Mouse (Mus musculus) forebrain, embryonic 11.5 days (tissue): ENCODE data around the gene E2f7. TPM values are rescaled to one million over a fixed set of nuclear protein-coding genes. Genes with fewer than 3 reads are reported as not detected.
A peak's percentile ranks its signal among the peaks of the same experiment; 100 is the strongest.

Experiments
- ATAC-seq: fragments of 200-750 bp; cut with Nextera tagmentation; replicated peaks from 2 replicates; pipeline ENCODE4 v1.8.0; 2017; ENCODE audit warnings: moderate TSS enrichment; ENCODE audit not compliant: low FRiP score
- DNase-seq: peaks from one replicate; pipeline ENCODE4 v3.0.0-alpha.2; 2017; ENCODE audit warnings: low spot score
- H3K27ac ChIP-seq: fragments of 300-500 bp; sonication (generic); 2 replicates; pipeline ENCODE4 v1.5.1; 2014; ENCODE audit warnings: low read depth, low read length
- H3K27me3 ChIP-seq: fragments of 300-500 bp; sonication (generic); 2 replicates; pipeline ENCODE4 v1.6.1; 2014; ENCODE audit warnings: mild to moderate bottlenecking, low read length, mixed read lengths; ENCODE audit not compliant: control insufficient read depth, insufficient read depth
- H3K36me3 ChIP-seq: fragments of 300-500 bp; sonication (generic); 2 replicates; pipeline ENCODE4 v1.6.1; 2014; ENCODE audit warnings: mild to moderate bottlenecking, low read length, moderate library complexity, mixed read lengths; ENCODE audit not compliant: control insufficient read depth, insufficient read depth
- H3K4me1 ChIP-seq: fragments of 300-500 bp; sonication (generic); replicated peaks from 2 replicates; pipeline ENCODE4 v1.6.1; 2014; ENCODE audit warnings: low read length, mixed read lengths; ENCODE audit not compliant: control insufficient read depth, insufficient read depth
- H3K4me2 ChIP-seq: fragments of 300-500 bp; sonication (generic); 2 replicates; pipeline ENCODE4 v1.6.1; 2014; ENCODE audit warnings: low read depth, mild to moderate bottlenecking, low read length, moderate library complexity, mixed read lengths; ENCODE audit not compliant: severe bottlenecking
- H3K4me3 ChIP-seq: fragments of 300-500 bp; sonication (generic); 2 replicates; pipeline ENCODE4 v1.5.1; 2014; ENCODE audit warnings: low read depth, low read length
- H3K9ac ChIP-seq: fragments of 300-500 bp; sonication (generic); 2 replicates; pipeline ENCODE4 v1.6.1; 2014; ENCODE audit warnings: low read length
- H3K9me3 ChIP-seq: fragments of 300-500 bp; sonication (generic); 2 replicates; pipeline ENCODE4 v1.6.1; 2016; ENCODE audit warnings: low read length, mixed read lengths; ENCODE audit not compliant: control insufficient read depth
- WGBS: fragments of 180-500 bp; shearing (Covaris S2); extraction: QIAGEN DNeasy Blood & Tissue Kit; methylation state at CpG from one replicate; pipeline ENCODE4 v1.1.7; 2014; 5-methylcytosine and 5-hydroxymethylcytosine counted together
- polyA plus RNA-seq: library from polyadenylated mRNA; unstranded; fragments of >200 nt; fragmentation: Nextera tagmentation; extraction: Ambion mirVana; gene quantifications from 2 replicates; pipeline ENCODE4 v1.2.1, GENCODE M21; 2014

E2f7 gene
- 46.5 and 46.9 TPM in 2 replicates for polyA plus RNA-seq

DNA sequence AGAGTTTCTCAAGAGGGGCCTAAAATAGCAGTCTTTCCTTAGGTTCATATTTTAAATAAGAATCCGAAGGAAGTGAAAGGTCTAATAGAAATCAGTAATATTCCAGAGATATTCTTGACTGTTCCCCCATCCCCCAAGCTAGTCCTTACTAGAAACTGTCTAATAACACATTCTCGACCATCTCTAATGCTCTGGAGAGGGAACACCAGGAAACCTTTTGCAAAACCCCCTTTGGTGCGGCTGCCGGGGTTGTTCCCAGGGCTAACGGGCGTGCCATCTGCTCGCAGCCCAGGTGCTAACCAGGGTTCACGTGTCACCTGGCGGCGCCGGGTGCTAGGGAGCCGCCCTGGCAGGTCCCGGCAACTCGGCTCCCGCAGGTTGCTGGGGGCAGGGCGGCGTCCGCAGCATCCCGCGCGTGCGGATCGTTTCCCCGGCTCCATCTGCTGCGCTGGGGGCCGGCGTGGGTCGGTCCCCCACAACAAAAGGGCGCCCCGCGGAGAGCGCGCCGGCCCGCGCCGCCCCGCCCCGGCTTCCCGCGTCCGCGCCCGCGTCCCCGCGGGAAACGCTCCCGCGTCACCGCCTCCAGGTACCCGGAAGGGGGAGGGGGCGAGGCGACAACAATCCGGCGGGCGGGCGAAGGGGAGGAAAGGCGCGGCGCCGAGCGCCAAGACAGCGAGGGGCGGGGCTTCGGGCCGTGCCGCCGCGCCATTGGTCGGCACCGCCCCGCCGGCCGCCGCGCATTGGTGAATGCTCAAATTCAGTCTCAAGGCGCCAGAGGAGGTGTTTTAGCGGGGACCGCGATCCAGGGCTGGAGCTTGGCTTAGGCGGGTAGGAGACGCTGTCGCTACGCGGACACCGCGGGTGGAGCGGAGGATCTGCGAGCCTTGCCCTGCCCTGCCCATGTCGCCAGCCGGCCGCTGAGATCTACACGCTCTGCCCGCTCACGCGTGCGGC, at the start of gene E2f7:
Gene E2f7, plus strand, starts transcription at position 754 of the 954 bp plus-strand sequence.
- 0 out of 2 replicates have a peak, but pooled peaks cover 2% of the 10 kb centered on the region for H3K36me3 ChIP-seq
- H3K9me3 ChIP-seq: no peaks in the 10 kb centered on the region
- H3K9ac ChIP-seq: peak within 1 kb of the TSS; percentile 92
- ATAC-seq (peak; percentile 98), DNase-seq (peak; percentile 97)
- under 1% methylated on average over 96 of the region's 98 CpGs for WGBS
- peak within 1 kb of the TSS; percentile 85 for H3K4me2 ChIP-seq
- H3K4me3 ChIP-seq: peak within 1 kb of the TSS; percentile 80
- H3K4me1 ChIP-seq: no peaks in the 10 kb centered on the region; the same call in 1 of the 2 replicates
- H3K27me3 ChIP-seq: no peaks in the 10 kb centered on the region
- H3K27ac ChIP-seq: peak within 1 kb of the TSS; percentile 76

DNA sequence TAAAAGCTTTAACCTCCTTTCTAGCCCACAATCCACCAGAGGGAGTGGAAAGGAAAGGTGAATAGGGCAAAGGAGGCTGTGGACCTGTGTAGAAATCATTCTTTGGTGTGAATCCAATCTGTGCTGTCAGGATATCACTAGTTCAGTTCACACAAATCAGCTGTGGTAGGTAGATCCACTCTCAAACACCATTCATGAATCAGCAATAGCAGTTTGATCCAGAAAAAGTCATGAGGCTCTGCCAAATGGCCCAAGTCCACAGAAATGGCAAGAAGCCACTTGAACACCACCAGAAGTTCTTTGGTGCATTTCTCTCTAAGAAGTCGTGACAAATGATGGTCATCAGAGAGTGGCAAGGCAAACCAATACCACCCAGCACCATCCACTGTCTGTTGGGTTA, 44.0 kb upstream of the E2f7 start:
- Histone ChIP-seq H3K27ac (no peak overlapping the region), H3K9ac (no peak overlapping the region), H3K4me1 (no peaks in the 10 kb centered on the region), H3K9me3 (no peaks in the 10 kb centered on the region), H3K27me3 (no peaks in the 10 kb centered on the region), H3K4me3 (no peak overlapping the region), H3K4me2 (no peak overlapping the region), H3K36me3 (no peaks in the 10 kb centered on the region)
- no peak for ATAC-seq
- no peak for DNase-seq
- 68% methylated on average over 1 of the region's 1 CpGs for WGBS

DNA sequence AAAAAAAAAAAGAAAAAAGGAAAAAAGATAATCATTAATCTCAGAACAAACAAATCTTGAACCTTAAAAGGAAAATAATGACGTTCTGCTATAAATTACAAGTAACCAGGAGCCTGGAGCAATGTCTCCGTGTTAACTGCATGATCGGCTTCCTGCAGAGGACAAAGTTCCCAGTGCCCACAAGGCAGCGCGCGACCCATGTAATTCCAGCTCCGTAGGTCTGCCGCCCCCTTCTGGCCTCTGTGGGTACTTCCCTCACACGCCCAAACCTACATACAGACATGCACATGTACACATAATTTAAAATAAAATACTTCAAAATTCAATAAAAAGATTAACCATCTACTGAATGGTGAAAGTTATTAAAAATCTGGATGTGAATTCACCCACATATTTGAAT, 39.6 kb upstream of the E2f7 start:
- no peaks in the 10 kb centered on the region for H3K4me1 ChIP-seq
- no peaks in the 10 kb centered on the region for H3K36me3 ChIP-seq
- ATAC-seq: no peak
- no peaks in the 10 kb centered on the region for H3K9me3 ChIP-seq
- 59% methylated on average over 9 of the region's 9 CpGs for WGBS
- H3K4me2 ChIP-seq: no peak overlapping the region
- DNase-seq: no peak
- H3K27ac ChIP-seq: no peak overlapping the region
- no peaks in the 10 kb centered on the region for H3K27me3 ChIP-seq
- no peak overlapping the region for H3K4me3 ChIP-seq
- H3K9ac ChIP-seq: no peak overlapping the region

DNA sequence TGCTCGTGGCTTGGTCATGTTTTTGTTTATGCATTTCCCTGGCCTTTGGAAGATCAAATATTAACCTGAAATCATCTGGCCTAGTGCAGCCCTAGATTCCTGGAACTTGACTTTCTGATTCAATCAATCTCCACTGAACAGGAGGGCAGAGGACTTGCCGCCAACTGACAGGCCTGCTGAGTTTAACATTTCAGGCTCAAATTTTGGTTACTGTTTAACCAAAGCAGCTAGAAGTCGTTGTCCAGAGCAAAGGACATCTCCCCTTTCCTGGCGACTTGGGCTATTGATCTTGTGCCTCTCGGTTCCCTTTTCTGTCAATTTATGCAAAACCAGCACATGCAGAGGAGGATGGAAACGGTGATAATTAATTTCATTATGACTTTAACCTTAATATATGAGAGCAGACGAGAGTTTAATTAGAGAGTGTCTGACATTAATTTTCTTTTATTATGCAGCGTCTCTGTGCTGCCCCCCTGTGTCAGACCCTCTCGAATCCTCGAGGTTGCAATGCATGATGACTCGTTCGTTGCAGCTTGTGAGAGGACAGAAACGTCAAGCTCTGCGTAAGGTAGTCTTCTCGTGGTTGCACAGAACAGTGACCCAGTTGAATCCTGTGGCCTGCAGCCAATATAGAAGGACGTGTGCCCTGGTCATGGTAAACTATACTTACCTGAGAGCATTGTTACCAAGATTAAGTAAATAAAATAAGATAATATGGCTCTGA, 37.7 kb upstream of the E2f7 start:
- 75% methylated on average over 16 of the region's 16 CpGs for WGBS
- Histone ChIP-seq H3K27ac (no peak overlapping the region), H3K36me3 (no peaks in the 10 kb centered on the region), H3K4me3 (no peak overlapping the region), H3K4me1 (no peaks in the 10 kb centered on the region), H3K4me2 (no peak overlapping the region), H3K9ac (no peak overlapping the region), H3K9me3 (no peaks in the 10 kb centered on the region), H3K27me3 (no peaks in the 10 kb centered on the region)
- DNase-seq (no peak), ATAC-seq (no peak)

DNA sequence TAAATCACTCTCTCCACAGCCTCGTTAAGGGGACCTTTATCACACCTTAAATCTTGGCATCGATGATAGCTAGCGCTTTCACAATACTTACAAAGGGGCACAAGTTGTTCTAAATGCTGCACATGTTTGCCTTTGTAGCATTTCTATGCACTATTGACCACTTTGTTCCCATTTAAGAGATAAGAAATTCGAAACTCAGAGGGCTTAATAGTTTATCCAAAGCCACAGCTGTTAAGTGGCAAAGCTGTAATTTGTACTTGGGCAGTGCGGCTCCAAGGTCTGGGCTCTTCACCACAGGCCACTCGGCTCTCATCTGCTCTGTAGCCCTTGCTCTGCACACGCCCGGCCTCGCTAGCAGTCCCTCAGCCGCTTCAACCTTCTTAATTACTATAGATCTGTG, 28.4 kb upstream of the E2f7 start:
- no peak overlapping the region for H3K9ac ChIP-seq
- no peaks in the 10 kb centered on the region for H3K4me1 ChIP-seq
- 61% methylated on average over 10 of the region's 10 CpGs for WGBS
- H3K27ac ChIP-seq: no peak overlapping the region
- no peak for ATAC-seq
- no peaks in the 10 kb centered on the region for H3K36me3 ChIP-seq
- no peak overlapping the region for H3K4me3 ChIP-seq
- no peaks in the 10 kb centered on the region for H3K9me3 ChIP-seq
- no peak overlapping the region for H3K4me2 ChIP-seq
- no peaks in the 10 kb centered on the region for H3K27me3 ChIP-seq
- no peak for DNase-seq

DNA sequence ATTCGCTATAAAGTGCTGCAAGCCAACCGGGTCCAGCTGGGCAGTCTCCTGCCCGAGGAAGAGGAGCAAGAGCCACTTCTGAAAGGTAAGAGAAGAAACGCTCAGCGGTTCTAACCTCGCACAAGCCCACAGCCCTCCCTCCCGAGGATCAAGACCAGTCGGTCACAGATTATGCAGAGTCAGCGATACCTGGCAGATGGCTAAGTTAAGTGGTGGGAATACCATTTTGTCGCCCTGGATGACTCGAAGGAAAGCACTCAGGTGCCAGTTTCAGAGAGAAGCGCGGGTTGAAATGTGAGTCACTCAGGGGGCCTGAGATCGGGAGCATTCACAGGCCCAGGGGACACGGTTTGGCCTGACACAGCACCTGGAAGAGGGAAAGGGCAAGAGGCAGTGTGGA, 18.8 kb upstream of the E2f7 start:
- H3K4me3 ChIP-seq: no peak overlapping the region

DNA sequence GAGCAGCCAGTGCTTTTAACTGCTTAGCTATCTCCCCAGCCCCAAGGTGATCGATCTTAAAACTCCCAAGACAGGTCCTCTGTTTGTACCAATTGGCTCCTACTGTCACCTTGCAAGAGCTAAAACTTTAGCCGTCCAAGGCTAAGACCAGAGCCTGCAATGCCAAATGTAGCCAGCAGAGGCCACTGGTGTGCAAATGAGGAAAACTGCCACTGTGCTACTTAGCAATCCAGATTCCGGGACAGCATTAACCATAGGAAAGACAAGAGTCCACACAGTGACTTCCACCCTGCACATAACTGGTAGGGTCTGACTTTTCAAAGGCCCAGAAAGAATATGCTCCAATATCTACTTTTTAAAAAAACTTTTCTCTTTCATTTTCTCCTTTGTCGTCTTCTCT, 17.4 kb upstream of the E2f7 start:
- ATAC-seq (0 out of 2 replicates have a peak, but pooled peaks have one; percentile 24), DNase-seq (peak; percentile 71)
- no peak overlapping the region for H3K4me3 ChIP-seq
- no peak overlapping the region for H3K4me2 ChIP-seq
- no peaks in the 10 kb centered on the region for H3K4me1 ChIP-seq
- WGBS: 72% methylated on average over 4 of the region's 4 CpGs
- no peak overlapping the region for H3K9ac ChIP-seq
- no peaks in the 10 kb centered on the region for H3K9me3 ChIP-seq
- H3K36me3 ChIP-seq: no peaks in the 10 kb centered on the region
- no peak overlapping the region for H3K27ac ChIP-seq
- H3K27me3 ChIP-seq: no peaks in the 10 kb centered on the region

More for the DNA sequence above, 18.8 kb upstream of the E2f7 start:
- ATAC-seq: no peak
- H3K27me3 ChIP-seq: no peaks in the 10 kb centered on the region
- no peak overlapping the region for H3K27ac ChIP-seq
- WGBS: 89% methylated on average over 15 of the region's 15 CpGs
- no peaks in the 10 kb centered on the region for H3K36me3 ChIP-seq
- H3K9me3 ChIP-seq: no peaks in the 10 kb centered on the region
- no peak overlapping the region for H3K4me2 ChIP-seq
- no peak overlapping the region for H3K9ac ChIP-seq
- no peaks in the 10 kb centered on the region for H3K4me1 ChIP-seq
- no peak for DNase-seq

DNA sequence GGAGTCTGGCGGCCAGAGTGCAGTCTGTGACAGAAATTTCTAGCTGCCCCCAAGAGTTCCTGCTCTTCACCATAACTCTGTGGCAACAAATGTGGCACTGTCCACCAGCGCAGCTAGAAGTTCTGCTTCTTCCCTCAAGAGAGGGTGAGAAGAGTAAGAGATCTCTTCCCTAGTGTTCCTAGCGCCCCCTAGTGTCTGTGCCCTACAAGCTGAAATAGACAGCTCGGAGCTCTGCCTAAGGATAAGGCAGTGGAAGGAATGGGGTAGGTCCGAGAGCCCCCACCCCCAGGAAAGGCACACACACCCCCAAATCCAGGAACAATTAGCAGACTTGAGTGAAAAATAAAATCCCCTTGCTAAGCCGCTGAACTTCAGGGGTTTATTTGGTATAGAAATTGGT, 11.9 kb upstream of the E2f7 start:
- no peaks in the 10 kb centered on the region for H3K36me3 ChIP-seq
- no peaks in the 10 kb centered on the region for H3K27me3 ChIP-seq
- no peak overlapping the region for H3K27ac ChIP-seq
- WGBS: 20% methylated on average over 6 of the region's 6 CpGs
- H3K4me1 ChIP-seq: no peaks in the 10 kb centered on the region
- H3K4me3 ChIP-seq: no peak overlapping the region
- H3K9ac ChIP-seq: no peak overlapping the region
- H3K4me2 ChIP-seq: no peak overlapping the region
- ATAC-seq (peak; percentile 79), DNase-seq (peak; percentile 69)
- H3K9me3 ChIP-seq: no peaks in the 10 kb centered on the region
